Mouse (Mus musculus): Measurements from ENCODE around the gene Arih1. TPM values are rescaled to one million over a fixed set of nuclear protein-coding genes. Genes with fewer than 3 reads are reported as not detected.

Gene Arih1
- total and polyA plus RNA-seq, 3 experiments: 46.5 to 60.4 (median 48.4) TPM

DNA sequence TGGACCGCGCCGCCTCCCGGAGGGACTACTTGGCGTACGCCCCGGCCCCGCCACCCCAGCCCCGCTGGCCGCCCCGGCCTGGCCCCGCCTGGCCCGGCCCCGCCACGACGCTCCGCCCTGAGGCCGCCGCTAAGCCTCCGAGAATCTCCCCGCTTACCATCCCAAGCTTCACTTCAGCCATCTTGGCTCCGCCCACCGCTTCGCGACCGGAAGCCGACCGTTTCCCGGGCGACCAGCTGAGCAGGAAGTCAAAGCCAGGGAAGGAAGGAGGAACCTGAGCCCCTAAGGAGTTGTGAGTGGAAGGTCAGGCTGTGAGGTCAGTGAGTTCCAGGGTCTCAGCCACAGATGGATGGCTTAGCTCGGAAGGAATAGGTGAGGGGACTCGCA lies 133.2 kb downstream of the Arih1 start, which contains the start of gene Bbs4 (continued):
- TF ChIP-seq ZKSCAN1 (IDR thresholded peaks at IDR 0.05; ENCODE audit: low read depth, low read length): no peak
- no peak for TF ChIP-seq USF1 (IDR thresholded peaks at IDR 0.05; ENCODE audit: low read depth, low read length)

DNA sequence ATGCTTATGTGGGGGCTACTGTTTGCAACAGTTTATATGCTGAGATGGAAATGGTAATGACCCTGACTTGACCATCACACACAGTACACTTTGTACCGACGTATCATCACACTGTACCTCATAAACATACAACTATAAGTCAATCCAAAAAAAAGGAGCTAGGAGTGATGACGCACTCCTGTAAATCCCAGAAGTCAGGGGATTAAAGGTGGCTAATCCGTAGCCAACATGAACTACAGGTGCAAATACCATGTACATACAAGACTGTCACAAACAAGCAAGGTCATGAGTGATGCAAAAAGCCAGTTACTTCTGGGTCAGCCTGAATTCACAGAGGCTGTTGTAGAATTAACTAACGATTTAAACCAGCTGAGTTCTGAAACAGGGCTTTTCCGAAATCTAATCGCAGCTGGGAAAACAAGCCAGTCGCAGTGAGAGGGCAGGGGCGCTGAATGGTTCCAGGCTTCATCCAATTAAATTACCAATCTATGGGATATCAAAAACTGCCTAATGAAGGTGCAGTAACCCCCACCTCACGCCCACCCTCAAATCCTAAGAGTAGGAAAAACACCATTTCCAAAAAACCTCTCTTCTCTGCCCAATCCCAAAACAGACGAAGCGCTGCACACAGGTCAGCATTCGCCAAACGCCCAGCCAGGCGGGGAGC lies 133.7 kb downstream of the Arih1 start:
- Histone ChIP-seq H3K27ac (ENCODE audit: control insufficient read depth, low read depth, low read length) (peak overlapping the region; percentile 3; the same call in 1 of the 2 replicates), H3K4me1 (ENCODE audit: control insufficient read depth in 1 of 2, insufficient read depth in 2 of 2, low read length in 2 of 2) (peaks cover 0 to 5% of the 10 kb centered on the region in 2 experiments; a peak in 2 of 4 replicates), H3K9me3 (replicated peaks; ENCODE audit: insufficient read depth, low read length) (no peaks in the 10 kb centered on the region), H3K9ac (ENCODE audit: control insufficient read depth, low read depth, low read length, poor library complexity, severe bottlenecking) (peak overlapping the region; percentile 80), H3K27me3 (ENCODE audit: control insufficient read depth in 1 of 2, insufficient read depth in 2 of 2, low read length in 2 of 2) (no peaks in the 10 kb centered on the region), H3K36me3 (ENCODE audit: control insufficient read depth in 1 of 2, insufficient read depth in 2 of 2, low read length in 2 of 2) (peaks cover 0 to 4% of the 10 kb centered on the region in 2 experiments; a peak in 2 of 4 replicates), H3K79me2 (ENCODE audit: control insufficient read depth, insufficient read depth, low read length, poor library complexity) (no peaks in the 10 kb centered on the region; the same call in 1 of the 2 replicates), H3K4me3 (ENCODE audit: control insufficient read depth in 1 of 2, insufficient read depth in 1 of 2, low read depth in 2 of 2, low read length in 2 of 2) (peak overlapping the region; percentile 93 to 98)
- TF ChIP-seq POLR2AphosphoS2 (IDR thresholded peaks at IDR 0.05; ENCODE audit: low read length) (no peak), MXI1 (IDR thresholded peaks at IDR 0.05; ENCODE audit: low read depth, low read length) (no peak), TAL1 (IDR thresholded peaks at IDR 0.05; ENCODE audit: low read length) (no peak), BHLHE40 (IDR thresholded peaks at IDR 0.05; ENCODE audit: borderline replicate concordance, low read depth, low read length) (no peak), ZC3H11A (IDR thresholded peaks at IDR 0.05; ENCODE audit: low read depth, low read length) (no peak), NELFE (IDR thresholded peaks at IDR 0.05; ENCODE audit: low read depth, low read length) (no peak), MYB (IDR thresholded peaks at IDR 0.05; ENCODE audit: low read depth, low read length) (no peak), MYC (IDR thresholded peaks at IDR 0.05; ENCODE audit: low read depth, low read length) (no peak), MEF2A (IDR thresholded peaks at IDR 0.05; ENCODE audit: extremely low read depth, insufficient replicate concordance, low read depth, low read length, poor library complexity, severe bottlenecking) (no peak)
- DNase-seq (ENCODE audit: low read depth, low spot score): peak; percentile 34

DNA sequence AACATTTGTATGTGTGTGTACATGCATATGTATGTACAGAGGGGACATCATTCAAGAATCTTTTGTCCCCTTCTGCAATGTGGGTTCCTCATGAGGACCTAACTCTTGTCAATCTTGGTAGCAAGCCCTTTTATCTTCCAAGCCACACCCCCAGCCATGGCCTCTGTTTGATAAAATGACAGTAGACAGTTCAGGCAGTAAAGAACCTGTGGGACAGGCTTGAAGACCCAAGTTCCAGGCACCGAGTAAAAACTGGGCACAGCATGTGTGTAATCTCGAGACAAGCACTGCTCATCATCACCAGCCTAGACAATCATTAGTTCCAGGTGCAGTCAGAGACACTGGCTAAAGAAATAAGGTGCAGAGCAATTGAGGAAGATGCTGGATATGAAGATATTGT lies 140.2 kb downstream of the Arih1 start:
- Histone ChIP-seq H3K36me3 (ENCODE audit: control insufficient read depth in 1 of 2, insufficient read depth in 2 of 2, low read length in 2 of 2) (peaks cover 0 to 5% of the 10 kb centered on the region in 2 experiments; a peak in 1 of 4 replicates), H3K27me3 (ENCODE audit: control insufficient read depth in 1 of 2, insufficient read depth in 2 of 2, low read length in 2 of 2) (no peaks in the 10 kb centered on the region), H3K9me3 (replicated peaks; ENCODE audit: insufficient read depth, low read length) (no peaks in the 10 kb centered on the region), H3K4me3 (ENCODE audit: control insufficient read depth in 1 of 2, insufficient read depth in 1 of 2, low read depth in 2 of 2, low read length in 2 of 2) (no peak overlapping the region), H3K27ac (ENCODE audit: control insufficient read depth, low read depth, low read length) (no peak overlapping the region), H3K79me2 (ENCODE audit: control insufficient read depth, insufficient read depth, low read length, poor library complexity) (no peaks in the 10 kb centered on the region), H3K9ac (ENCODE audit: control insufficient read depth, low read depth, low read length, poor library complexity, severe bottlenecking) (no peak overlapping the region), H3K4me1 (ENCODE audit: control insufficient read depth in 1 of 2, insufficient read depth in 2 of 2, low read length in 2 of 2) (peaks cover 0 to 4% of the 10 kb centered on the region in 2 experiments; a peak in 2 of 4 replicates)
- TF ChIP-seq MAX (IDR thresholded peaks at IDR 0.05; ENCODE audit: low read length) (no peak), GATA1 (IDR thresholded peaks at IDR 0.05; ENCODE audit: low read depth, low read length) (peak; percentile 28; the same call in 1 of the 2 replicates)
- peak; percentile 53 for DNase-seq (ENCODE audit: low read depth, low spot score)

Data from MEL (cell line).